Mouse (Mus musculus): ENCODE data around the gene BC037034. TPM values are rescaled to one million over a fixed set of nuclear protein-coding genes. Genes with fewer than 3 reads are reported as not detected.
A peak's percentile ranks its signal among the peaks of the same experiment; 100 is the strongest.

The BC037034 gene
- total RNA-seq (2021) = 1 to 10 TPM; 3.1 to 3.8 TPM

GRCm38 (mm10) chr5:138263260-138264206, at the start of gene BC037034:
TSS of gene BC037034 (minus strand) at chr5:138264033.
- peak; percentile 81 for DNase-seq (ENCODE audit: low spot score)
- intact Hi-C loops (cut with DNase I) = no loop called here

GRCm38 (mm10) chr5:138312795-138313194, 49.0 kb upstream of the BC037034 start:
- intact Hi-C loops (cut with DNase I) = no loop called here
- DNase-seq (ENCODE audit: low spot score) = no peak

GRCm38 (mm10) chr5:138299613-138300012, 35.8 kb upstream of the BC037034 start:
- intact Hi-C loops (cut with DNase I) = no loop called here

GRCm38 (mm10) chr5:138294158-138294557, 30.3 kb upstream of the BC037034 start:
- intact Hi-C loops (cut with DNase I) = no loop called here
- DNase-seq (ENCODE audit: low spot score) = no peak

More at GRCm38 (mm10) chr5:138299613-138300012, 35.8 kb upstream of the BC037034 start:
- DNase-seq (ENCODE audit: low spot score) = no peak

GRCm38 (mm10) chr5:138291638-138292037, 27.8 kb upstream of the BC037034 start:
- DNase-seq (ENCODE audit: low spot score) = no peak
- intact Hi-C loops (cut with DNase I) = no loop called here

GRCm38 (mm10) chr5:138287861-138288260, 24.0 kb upstream of the BC037034 start:
- DNase-seq (ENCODE audit: low spot score) = no peak
- intact Hi-C loops (cut with DNase I) = no loop called here

GRCm38 (mm10) chr5:138283540-138283939, 19.7 kb upstream of the BC037034 start:
- no peak for DNase-seq (ENCODE audit: low spot score)
- intact Hi-C loops (cut with DNase I) = no loop called here

GRCm38 (mm10) chr5:138281798-138282197, 18.0 kb upstream of the BC037034 start:
- DNase-seq (ENCODE audit: low spot score) = no peak
- intact Hi-C loops (cut with DNase I) = no loop called here

- DNase-seq (ENCODE audit: low spot score) = no peak
- intact Hi-C loops (cut with DNase I) = no loop called here
These were observed 17.0 kb upstream of the BC037034 start for GRCm38 (mm10) chr5:138280829-138281228.

GRCm38 (mm10) chr5:138280425-138280768, 16.6 kb upstream of the BC037034 start:
- intact Hi-C loops (cut with DNase I) = no loop called here

GRCm38 (mm10) chr5:138279585-138280424, 16.0 kb upstream of the BC037034 start, which contains the start of the genes Gm43720, Gpc2 and Stag3:
TSS of gene Gm43720 (minus strand) at chr5:138279958.
TSS of gene Gpc2 (minus strand) at chr5:138280005.
TSS of gene Stag3 (plus strand) at chr5:138280240.
- intact Hi-C loops (cut with DNase I) = no loop called here
- DNase-seq (ENCODE audit: low spot score) = peak; percentile 74

More at GRCm38 (mm10) chr5:138280425-138280768, 16.6 kb upstream of the BC037034 start:
- no peak for DNase-seq (ENCODE audit: low spot score)

- no peak for DNase-seq (ENCODE audit: low spot score)
- intact Hi-C loops (cut with DNase I) = no loop called here
These were observed 14.2 kb upstream of the BC037034 start for GRCm38 (mm10) chr5:138277994-138278393.

- intact Hi-C loops (cut with DNase I) = no loop called here
- no peak for DNase-seq (ENCODE audit: low spot score)
These were observed 11.6 kb upstream of the BC037034 start for GRCm38 (mm10) chr5:138275216-138276050.

- intact Hi-C loops (cut with DNase I) = no loop called here
These were observed 10.4 kb upstream of the BC037034 start for GRCm38 (mm10) chr5:138274186-138274585.

GRCm38 (mm10) chr5:138272409-138272923, 8.6 kb upstream of the BC037034 start, which contains the start of gene Gal3st4:
TSS of gene Gal3st4 (minus strand) at chr5:138272840.
- intact Hi-C loops (cut with DNase I) = no loop called here
- DNase-seq (ENCODE audit: low spot score) = no peak

More at GRCm38 (mm10) chr5:138274186-138274585, 10.4 kb upstream of the BC037034 start:
- DNase-seq (ENCODE audit: low spot score) = no peak

GRCm38 (mm10) chr5:138271232-138271631, 7.4 kb upstream of the BC037034 start:
- intact Hi-C loops (cut with DNase I) = no loop called here
- DNase-seq (ENCODE audit: low spot score) = no peak

- DNase-seq (ENCODE audit: low spot score) = no peak
- intact Hi-C loops (cut with DNase I) = no loop called here
These were observed 5.1 kb upstream of the BC037034 start for GRCm38 (mm10) chr5:138268980-138269379.

GRCm38 (mm10) chr5:138267114-138267513, 3.3 kb upstream of the BC037034 start:
- no peak for DNase-seq (ENCODE audit: low spot score)
- intact Hi-C loops (cut with DNase I) = no loop called here

- intact Hi-C loops (cut with DNase I) = no loop called here
- no peak for DNase-seq (ENCODE audit: low spot score)
These were observed 1.9 kb upstream of the BC037034 start for GRCm38 (mm10) chr5:138265712-138266111.

All from heart, postnatal 25 days (tissue).